Mouse (Mus musculus) liver, embryonic 13.5 days (tissue): ENCODE data around the gene Nt5c3b. TPM values are rescaled to one million over a fixed set of nuclear protein-coding genes. Genes with fewer than 3 reads are reported as not detected.

Source experiments
- ATAC-seq: fragments of 200-750 bp; cut with Nextera tagmentation; 2 replicates; pipeline ENCODE4 v1.8.0; 2017; ENCODE audit warnings: low read depth, mild to moderate bottlenecking, moderate number of reproducible peaks, moderate library complexity
- DNase-seq: peaks from one replicate; pipeline ENCODE4 v3.0.0; 2022
- H3K27ac ChIP-seq: fragments of 300-500 bp; sonication (generic); 2 replicates; pipeline ENCODE4 v1.5.1; 2015; ENCODE audit warnings: moderate library complexity, mild to moderate bottlenecking, inconsistent platforms
- H3K27me3 ChIP-seq: fragments of 300-500 bp; sonication (generic); 2 replicates; pipeline ENCODE4 v1.6.1; 2015; ENCODE audit warnings: mild to moderate bottlenecking, inconsistent platforms
- H3K36me3 ChIP-seq: fragments of 300-500 bp; sonication (generic); 2 replicates; pipeline ENCODE4 v1.6.1; 2015; ENCODE audit warnings: mild to moderate bottlenecking, inconsistent platforms
- H3K4me1 ChIP-seq: fragments of 300-500 bp; sonication (generic); replicated peaks from 2 replicates; pipeline ENCODE4 v1.6.1; 2015; ENCODE audit warnings: inconsistent platforms
- H3K4me2 ChIP-seq: fragments of 300-500 bp; sonication (generic); 2 replicates; pipeline ENCODE4 v1.6.1; 2015; ENCODE audit warnings: inconsistent platforms, mild to moderate bottlenecking, moderate library complexity
- H3K4me3 ChIP-seq: fragments of 300-500 bp; sonication (generic); replicated peaks from 2 replicates; pipeline ENCODE4 v1.5.1; 2015; ENCODE audit warnings: mild to moderate bottlenecking, inconsistent platforms
- H3K9ac ChIP-seq: fragments of 300-500 bp; sonication (generic); 2 replicates; pipeline ENCODE4 v1.6.1; 2015; ENCODE audit warnings: mild to moderate bottlenecking, inconsistent platforms
- H3K9me3 ChIP-seq: fragments of 300-500 bp; sonication (generic); replicated peaks from 2 replicates; pipeline ENCODE4 v1.6.1; 2016; ENCODE audit warnings: inconsistent platforms
- WGBS: fragments of 180-500 bp; shearing (Covaris S2); methylation state at CpG from one replicate; pipeline ENCODE4 v1.1.7; 2015; ENCODE audit not compliant: insufficient replicate concordance; 5-methylcytosine and 5-hydroxymethylcytosine counted together
- microRNA-seq: library from miRNA; unstranded; fragments of <30 nt; microRNA quantifications from one replicate; pipeline ENCODE4, GENCODE M21; 2016
- polyA plus RNA-seq: library from polyadenylated mRNA; unstranded; fragments of >200 nt; fragmentation: Nextera tagmentation; extraction: Ambion mirVana; gene quantifications from 2 replicates; pipeline ENCODE4 v1.2.1, GENCODE M21; 2015

Nt5c3b gene
- polyA plus RNA-seq, 1 experiment from 2014 or later: 25.1 TPM

DNA sequence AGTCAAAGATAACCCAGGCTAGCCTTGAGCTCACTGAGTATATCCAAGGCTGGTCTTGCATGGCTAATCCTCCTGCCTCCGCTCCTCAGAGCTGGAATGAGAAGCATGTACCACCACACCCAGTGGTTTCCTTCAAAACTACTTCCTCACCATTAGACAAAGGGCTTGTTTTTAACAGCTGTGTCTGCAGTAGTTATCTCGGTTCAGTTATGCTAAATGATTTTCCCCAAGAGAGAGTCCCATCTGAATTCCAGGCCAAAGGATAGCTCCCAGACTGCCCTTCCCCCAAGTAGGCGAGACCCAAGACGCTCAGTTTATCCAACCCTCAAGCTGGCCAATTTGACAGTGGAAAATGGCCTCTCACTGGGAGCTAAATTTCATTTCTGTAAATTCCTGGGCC, 65.6 kb downstream of the Nt5c3b start:
- no peaks in the 10 kb centered on the region for H3K4me1 ChIP-seq
- H3K27ac ChIP-seq: no peak overlapping the region
- H3K36me3 ChIP-seq: peaks cover 57% of the 10 kb centered on the region
- H3K4me2 ChIP-seq: no peak overlapping the region
- H3K9ac ChIP-seq: no peak overlapping the region
- DNase-seq (no peak), ATAC-seq (no peak)
- WGBS: 60% methylated on average over 4 of the region's 4 CpGs
- no peak overlapping the region for H3K4me3 ChIP-seq
- H3K9me3 ChIP-seq: no peaks in the 10 kb centered on the region
- no peaks in the 10 kb centered on the region for H3K27me3 ChIP-seq

DNA sequence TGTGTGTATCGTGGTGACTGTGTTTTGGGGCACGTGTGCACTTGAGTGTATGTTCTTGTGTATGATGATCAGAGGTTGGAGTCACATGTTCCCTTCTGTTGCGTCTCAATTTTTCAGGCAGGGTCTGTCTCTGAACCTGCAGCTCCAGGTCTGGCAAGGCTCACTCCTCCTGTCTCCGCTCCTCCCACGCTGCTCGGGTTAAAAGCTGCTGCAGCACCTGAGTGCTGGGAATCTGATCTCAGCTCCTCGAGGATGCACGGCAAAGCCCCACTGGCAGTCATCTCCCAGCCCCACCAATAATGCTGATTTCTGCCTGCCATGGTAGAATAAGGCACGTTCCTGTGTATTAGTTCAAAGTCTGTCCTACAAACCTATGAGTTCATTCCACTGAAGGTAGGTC, 66.5 kb downstream of the Nt5c3b start:
- H3K4me2 ChIP-seq: no peak overlapping the region
- H3K27me3 ChIP-seq: no peaks in the 10 kb centered on the region
- H3K36me3 ChIP-seq: peaks cover 55% of the 10 kb centered on the region
- 79% methylated on average over 9 of the region's 9 CpGs for WGBS
- no peaks in the 10 kb centered on the region for H3K4me1 ChIP-seq
- H3K4me3 ChIP-seq: no peak overlapping the region
- no peaks in the 10 kb centered on the region for H3K9me3 ChIP-seq
- H3K27ac ChIP-seq: no peak overlapping the region
- DNase-seq (no peak), ATAC-seq (no peak)
- H3K9ac ChIP-seq: no peak overlapping the region

Small RNA genes lying within 50 kb of the gene (microRNA-seq; reads per million reads assigned to microRNA genes)
- gene Gm27374 (not detected), gene Mir7116 (not detected)

Other genes with a start within 250 kb of the Nt5c3b start
- not detected in 2 replicates for gene Krt9, start 248.6 kb downstream of the Nt5c3b start, polyA plus RNA-seq
- 0.90 and 1.0 TPM in 2 replicates for gene Krt14, start 234.3 kb downstream of the Nt5c3b start, polyA plus RNA-seq
- not detected in 2 replicates for gene Krt16, start 192.9 kb downstream of the Nt5c3b start, polyA plus RNA-seq
- gene Krt17, start 180.8 kb downstream of the Nt5c3b start, polyA plus RNA-seq: 0.41 and 0.62 TPM in 2 replicates
- gene Krt42, start 171.9 kb downstream of the Nt5c3b start, polyA plus RNA-seq: not detected in 2 replicates
- 1,883 and 1,943 TPM in 2 replicates for gene Eif1, start 121.9 kb downstream of the Nt5c3b start, polyA plus RNA-seq
- gene Gast, start 107.4 kb downstream of the Nt5c3b start, polyA plus RNA-seq: not detected in 2 replicates
- 0.37 and 0.50 TPM in 2 replicates for gene Hap1, start 85.7 kb downstream of the Nt5c3b start, polyA plus RNA-seq
- gene Jup, start 44.0 kb downstream of the Nt5c3b start, polyA plus RNA-seq: 13.2 and 15.5 TPM in 2 replicates
- gene P3h4, start 27.0 kb downstream of the Nt5c3b start, polyA plus RNA-seq: 5.8 and 6.0 TPM in 2 replicates
- 11.8 and 13.1 TPM in 2 replicates for gene Fkbp10, start 26.1 kb downstream of the Nt5c3b start, polyA plus RNA-seq
- 0.08 and 0.24 TPM in 2 replicates for gene Klhl10, start 109 bp upstream of the Nt5c3b start, polyA plus RNA-seq
- 2.4 and 2.6 TPM in 2 replicates for gene Klhl11, start 30.9 kb upstream of the Nt5c3b start, polyA plus RNA-seq
- 86.2 and 108 TPM in 2 replicates for gene Acly, start 86.2 kb upstream of the Nt5c3b start, polyA plus RNA-seq
- 0.08 and 0.16 TPM in 2 replicates for gene Ttc25, start 103.8 kb upstream of the Nt5c3b start, polyA plus RNA-seq
- 13.2 and 14.1 TPM in 2 replicates for gene Cnp, start 133.1 kb upstream of the Nt5c3b start, polyA plus RNA-seq
- 19.9 and 20.9 TPM in 2 replicates for gene Nkiras2, start 177.4 kb upstream of the Nt5c3b start, polyA plus RNA-seq
- 70.7 and 86.2 TPM in 2 replicates for gene Dnajc7, start 178.4 kb upstream of the Nt5c3b start, polyA plus RNA-seq